Mouse (Mus musculus) 3134 (cell line): ENCODE measurements around the gene Lrrc46.

Experiments
- DNase-seq: peaks from one replicate; pipeline ENCODE4 v3.0.0-alpha.2; 2011; ENCODE audit warnings: low spot score; ENCODE audit not compliant: insufficient read length; ENCODE audit errors: extremely low read depth

The Lrrc46 gene

GRCm38 (mm10) chr11:97041022-97041899 lies at the start of gene Lrrc46, which contains the start of gene Mrpl10:
Gene Lrrc46 (minus strand): TSS chr11:97041407.
Gene Mrpl10 (plus strand): TSS chr11:97041560.
- peak; percentile 89 for DNase-seq

DNA sequence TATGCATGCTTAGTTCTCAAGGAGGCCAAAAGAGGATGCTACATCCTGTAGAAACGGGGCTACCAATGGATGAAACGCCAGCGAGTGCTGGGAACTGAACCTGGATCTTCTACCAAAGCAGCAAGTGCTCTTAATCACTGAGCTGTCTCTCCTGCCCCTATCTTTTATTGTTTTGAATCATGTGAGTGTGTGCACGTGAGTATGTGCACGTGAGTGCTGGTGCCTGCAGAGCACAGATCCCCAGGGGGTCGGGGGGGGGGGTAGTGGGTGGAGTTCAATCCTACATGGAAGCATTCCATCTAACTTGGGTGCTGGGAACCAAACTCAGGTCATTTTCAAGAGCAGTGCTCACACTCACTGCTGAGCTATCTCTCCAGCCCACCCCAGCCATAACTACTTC lies 45.2 kb upstream of the Lrrc46 start:
- no peak for DNase-seq

- no peak for DNase-seq
These were observed 43.8 kb upstream of the Lrrc46 start for GRCm38 (mm10) chr11:97084821-97085505.

- DNase-seq: peak; percentile 79
These were observed 42.4 kb upstream of the Lrrc46 start for GRCm38 (mm10) chr11:97083401-97084140.

DNA sequence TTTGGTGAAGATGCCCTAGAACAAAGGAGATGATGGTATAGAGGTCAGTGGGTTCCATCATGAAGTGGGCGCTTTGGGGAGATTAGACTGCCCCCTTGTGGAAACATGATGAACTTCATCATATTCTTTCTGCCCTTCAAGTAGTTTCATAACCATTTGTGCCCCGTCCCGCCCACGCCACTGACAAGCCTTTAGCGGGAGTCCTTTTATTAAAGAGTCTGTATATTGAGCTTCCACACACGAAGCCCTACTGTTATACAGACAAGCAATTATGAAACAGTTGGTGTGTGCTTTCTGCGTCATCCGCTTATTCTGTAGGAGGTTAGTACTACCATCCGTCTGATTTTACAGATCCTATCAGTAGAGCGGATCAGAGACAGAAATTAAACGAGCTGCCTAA lies 41.8 kb upstream of the Lrrc46 start:
- DNase-seq: peak; percentile 41

- no peak for DNase-seq
These were observed 39.1 kb upstream of the Lrrc46 start for GRCm38 (mm10) chr11:97080291-97080690.

DNA sequence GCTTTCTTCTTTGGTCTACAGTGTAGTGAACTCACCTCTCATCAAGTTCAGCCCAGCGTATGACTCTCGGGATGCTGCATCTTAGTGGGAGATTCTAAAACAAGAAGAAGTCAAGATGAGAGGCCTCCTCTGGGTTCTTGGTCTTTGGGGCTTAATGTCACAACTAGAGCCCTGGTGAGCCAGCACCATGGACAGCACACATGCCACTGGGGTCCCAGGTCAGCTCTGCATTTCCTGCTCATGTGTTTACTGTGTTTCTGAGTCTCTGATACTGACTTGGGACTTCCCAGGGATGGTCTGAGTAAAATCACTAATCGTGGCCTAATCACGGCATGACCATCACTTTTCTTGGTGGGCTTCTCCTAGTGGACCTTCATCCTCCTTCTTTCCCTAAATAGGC lies 37.5 kb upstream of the Lrrc46 start:
- DNase-seq: no peak

DNA sequence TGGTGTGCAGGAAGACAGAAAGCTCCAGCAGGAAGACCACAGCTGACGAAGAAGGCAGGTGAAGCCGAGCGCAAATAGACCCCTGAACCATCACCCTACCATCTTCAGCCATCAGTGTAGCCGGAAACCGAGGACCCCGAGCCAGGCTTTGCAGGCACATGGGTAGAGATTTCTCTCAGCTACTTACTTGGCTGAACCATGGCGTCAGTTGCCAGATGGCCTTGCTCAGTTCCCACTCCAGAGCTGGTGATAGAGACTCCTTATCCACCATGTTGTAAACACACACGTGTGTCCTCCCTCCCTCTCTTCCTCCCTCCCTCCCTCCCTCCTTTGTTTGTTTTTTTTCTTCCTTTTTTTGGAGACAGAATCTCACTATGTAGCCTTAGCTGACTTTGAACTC lies 33.0 kb upstream of the Lrrc46 start:
- no peak for DNase-seq

GRCm38 (mm10) chr11:97072533-97072932 lies 31.3 kb upstream of the Lrrc46 start:
- no peak for DNase-seq

- no peak for DNase-seq
These were observed 29.9 kb upstream of the Lrrc46 start for GRCm38 (mm10) chr11:97071129-97071528.

DNA sequence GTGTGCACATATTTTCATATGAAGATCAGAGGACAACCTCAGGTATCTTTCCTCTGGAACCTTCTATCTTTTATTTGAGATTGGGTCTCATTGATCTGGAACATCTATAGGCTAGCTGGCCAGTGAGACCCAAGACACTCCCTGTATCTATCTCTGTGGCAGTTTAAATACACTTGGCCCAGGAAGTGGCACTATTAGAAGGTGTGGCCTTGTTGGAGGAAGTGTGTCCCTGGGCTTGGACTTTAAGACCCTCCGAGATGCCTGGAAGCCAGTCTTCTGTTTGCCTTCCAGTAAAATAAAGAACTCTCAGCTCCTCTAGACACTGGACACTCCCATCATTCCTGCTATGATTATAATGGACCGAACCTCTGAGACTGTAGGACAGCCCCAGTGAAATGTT lies 28.6 kb upstream of the Lrrc46 start:
- DNase-seq: no peak

DNA sequence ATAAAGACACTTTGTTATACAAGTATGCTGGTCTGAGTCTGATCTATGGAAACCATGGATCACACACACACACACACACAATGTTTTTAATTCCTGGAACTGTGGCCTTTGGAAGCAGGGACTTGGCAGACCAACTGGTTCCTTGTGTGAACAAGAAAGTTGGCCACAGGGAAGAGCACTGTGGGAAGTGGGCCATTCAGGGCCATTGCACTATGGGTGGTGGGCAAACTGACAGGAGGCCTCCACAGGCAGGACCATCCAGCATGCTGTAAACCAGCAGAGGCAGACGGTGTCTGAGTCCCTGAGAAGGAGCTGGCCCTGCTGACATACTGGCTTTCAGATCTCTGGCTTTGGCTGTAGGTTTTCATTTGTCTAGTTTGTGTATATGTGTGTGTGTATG lies 28.1 kb upstream of the Lrrc46 start:
- no peak for DNase-seq

DNA sequence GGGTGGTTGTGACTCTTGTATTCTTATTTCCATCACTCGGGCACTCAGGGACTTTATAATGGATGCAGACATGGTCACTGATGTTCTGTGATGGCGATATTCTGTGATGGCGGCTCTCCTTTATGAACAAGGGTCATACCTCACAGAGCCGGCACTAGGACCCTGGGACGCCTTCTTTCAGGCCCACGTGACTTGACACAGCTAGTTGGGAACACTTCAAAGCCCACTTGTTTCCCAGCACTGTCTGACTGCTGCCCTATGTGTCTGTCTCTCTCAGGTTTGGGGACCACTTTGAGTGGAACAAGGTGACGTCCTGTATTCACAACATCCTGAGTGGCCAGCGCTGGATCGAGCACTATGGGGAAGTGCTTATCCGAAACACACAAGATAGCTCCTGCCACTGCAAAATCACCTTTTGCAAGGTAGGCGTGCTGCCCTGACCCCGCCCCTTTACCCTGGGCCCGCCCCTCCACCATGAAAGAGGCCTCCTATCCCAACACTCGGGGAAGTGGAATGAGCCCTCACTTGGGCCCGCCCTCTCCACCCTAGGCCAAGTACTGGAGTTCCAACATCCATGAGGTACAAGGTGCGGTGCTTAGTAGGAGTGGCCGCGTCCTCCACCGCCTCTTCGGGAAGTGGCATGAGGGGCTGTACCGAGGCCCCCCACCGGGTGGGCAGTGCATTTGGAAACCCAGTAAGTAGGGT lies 25.6 kb upstream of the Lrrc46 start:
- no peak for DNase-seq

- peak; percentile 57 for DNase-seq
These were observed 24.5 kb upstream of the Lrrc46 start for GRCm38 (mm10) chr11:97065538-97066295.

DNA sequence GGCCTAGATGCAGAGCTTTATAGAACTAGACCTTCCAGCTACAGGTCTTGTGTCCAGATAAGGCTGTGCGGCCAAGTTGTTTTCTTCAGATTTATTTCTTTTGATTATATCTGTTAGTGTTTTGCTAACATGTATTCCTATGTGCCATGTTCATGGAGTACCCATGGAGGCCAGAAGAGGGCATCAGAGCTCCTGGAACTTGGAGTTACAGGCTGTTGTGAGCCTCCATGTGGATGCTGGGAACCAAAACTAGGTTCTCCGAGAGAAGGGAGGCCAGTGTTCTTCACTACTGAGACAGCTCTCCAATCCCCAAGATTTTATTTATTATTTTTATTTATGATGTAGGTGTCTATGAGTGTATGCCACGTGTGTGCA lies 22.7 kb upstream of the Lrrc46 start:
- DNase-seq: no peak

- no peak for DNase-seq
These were observed 22.2 kb upstream of the Lrrc46 start for GRCm38 (mm10) chr11:97063274-97063920.

- peak; percentile 85 for DNase-seq
These were observed 11.0 kb upstream of the Lrrc46 start for GRCm38 (mm10) chr11:97052219-97052646.

DNA sequence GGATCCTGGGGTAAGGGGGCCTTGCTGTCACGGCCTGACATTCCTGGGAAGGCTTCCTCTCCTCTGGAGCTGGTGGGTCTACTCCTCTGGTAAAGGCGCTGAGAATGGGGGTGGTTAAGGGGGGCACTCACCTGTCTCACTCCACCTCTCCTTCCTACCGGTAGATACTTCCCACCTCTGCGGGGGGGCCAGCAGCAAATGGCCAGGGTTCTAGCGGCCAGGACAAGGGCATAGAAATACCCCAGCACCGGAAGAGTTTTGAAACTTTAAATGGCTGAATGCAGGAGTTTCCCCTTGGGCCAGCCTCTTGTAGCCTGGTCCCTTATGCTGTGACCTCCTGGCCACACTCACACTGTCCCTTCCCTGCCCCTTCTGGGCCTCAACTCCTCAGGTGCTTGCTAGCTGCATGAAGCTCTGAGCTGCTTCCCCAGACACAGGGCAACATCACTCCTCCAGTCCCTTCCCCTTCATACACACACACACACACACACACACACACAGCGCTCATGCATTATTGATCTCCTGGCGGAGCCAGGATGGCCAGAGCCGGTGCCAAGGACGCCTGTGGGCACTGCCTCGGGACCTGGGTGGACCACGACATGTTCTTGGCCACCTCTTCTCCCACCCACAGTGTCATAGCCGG lies 9.9 kb upstream of the Lrrc46 start:
- DNase-seq: no peak
